Mouse (Mus musculus) ZHBTc4 (cell line): ENCODE results near the gene Myo10.

ENCODE experiments used
- DNase-seq: peaks from one replicate; pipeline ENCODE4 v3.0.0-alpha.2; 2011; ENCODE audit warnings: low read depth, low spot score

Myo10 gene

GRCm38 (mm10) chr15:25797888-25798287 lies 175.6 kb downstream of the Myo10 start:
- DNase-seq = no peak

GRCm38 (mm10) chr15:25801726-25802125 lies 179.4 kb downstream of the Myo10 start:
- no peak for DNase-seq

GRCm38 (mm10) chr15:25802194-25802593 lies 179.9 kb downstream of the Myo10 start:
- no peak for DNase-seq

- DNase-seq = no peak
Measured at GRCm38 (mm10) chr15:25803111-25803510, 180.8 kb downstream of the Myo10 start.

- DNase-seq = peak; percentile 86
Measured at GRCm38 (mm10) chr15:25805336-25806110, 183.2 kb downstream of the Myo10 start.

GRCm38 (mm10) chr15:25806363-25806762 lies 184.0 kb downstream of the Myo10 start:
- DNase-seq = no peak

- DNase-seq = no peak
Measured at GRCm38 (mm10) chr15:25806878-25807277, 184.6 kb downstream of the Myo10 start.

GRCm38 (mm10) chr15:25808677-25809460 lies 186.5 kb downstream of the Myo10 start:
- DNase-seq = no peak

GRCm38 (mm10) chr15:25809669-25810068 lies 187.3 kb downstream of the Myo10 start:
- DNase-seq = no peak

GRCm38 (mm10) chr15:25811834-25812250 lies 189.5 kb downstream of the Myo10 start:
- peak; percentile 40 for DNase-seq

- no peak for DNase-seq
Measured at GRCm38 (mm10) chr15:25812479-25812878, 190.2 kb downstream of the Myo10 start.

- DNase-seq = no peak
Measured at GRCm38 (mm10) chr15:25814535-25814934, 192.2 kb downstream of the Myo10 start.

GRCm38 (mm10) chr15:25817191-25817590 lies 194.9 kb downstream of the Myo10 start:
- DNase-seq = no peak

- no peak for DNase-seq
Measured at GRCm38 (mm10) chr15:25821981-25822380, 199.7 kb downstream of the Myo10 start.

GRCm38 (mm10) chr15:25822656-25823055 lies 200.3 kb downstream of the Myo10 start:
- DNase-seq = no peak

GRCm38 (mm10) chr15:25826531-25826961 lies 204.2 kb downstream of the Myo10 start:
- DNase-seq = no peak

- DNase-seq = peak; percentile 79
Measured at GRCm38 (mm10) chr15:25828464-25828863, 206.1 kb downstream of the Myo10 start.

- DNase-seq = no peak
Measured at GRCm38 (mm10) chr15:25830426-25830825, 208.1 kb downstream of the Myo10 start.

GRCm38 (mm10) chr15:25834282-25834681 lies 212.0 kb downstream of the Myo10 start:
- DNase-seq = no peak

GRCm38 (mm10) chr15:25834920-25835674 lies 212.8 kb downstream of the Myo10 start:
- peak; percentile 82 for DNase-seq

- DNase-seq = no peak
Measured at GRCm38 (mm10) chr15:25842462-25843085, 220.2 kb downstream of the Myo10 start.
